Mouse (Mus musculus) gastrocnemius, postnatal 4 days (tissue): Measurements from ENCODE around the gene Med31. TPM values are rescaled to one million over a fixed set of nuclear protein-coding genes. Genes with fewer than 3 reads are reported as not detected.
"Not testable (repeated sequence)": the region's sequence is repeated elsewhere in the genome, so short reads cannot be mapped to it uniquely, and the experiment has no call there.

Experiments
- DNase-seq, 2 experiments: peaks; one replicate each; pipeline ENCODE4 v3.0.0; 2021 to 2022; ENCODE audit warnings: low spot score in 2 of 2, mixed read lengths in 2 of 2
- total RNA-seq, 2 experiments: library from RNA; stranded (reverse); gene quantifications; 2 replicates each; pipeline ENCODE4 v1.2.3; 2021

Med31 gene
- total RNA-seq, 2 experiments from 2014 or later: 10.8 to 12.0 TPM

DNA sequence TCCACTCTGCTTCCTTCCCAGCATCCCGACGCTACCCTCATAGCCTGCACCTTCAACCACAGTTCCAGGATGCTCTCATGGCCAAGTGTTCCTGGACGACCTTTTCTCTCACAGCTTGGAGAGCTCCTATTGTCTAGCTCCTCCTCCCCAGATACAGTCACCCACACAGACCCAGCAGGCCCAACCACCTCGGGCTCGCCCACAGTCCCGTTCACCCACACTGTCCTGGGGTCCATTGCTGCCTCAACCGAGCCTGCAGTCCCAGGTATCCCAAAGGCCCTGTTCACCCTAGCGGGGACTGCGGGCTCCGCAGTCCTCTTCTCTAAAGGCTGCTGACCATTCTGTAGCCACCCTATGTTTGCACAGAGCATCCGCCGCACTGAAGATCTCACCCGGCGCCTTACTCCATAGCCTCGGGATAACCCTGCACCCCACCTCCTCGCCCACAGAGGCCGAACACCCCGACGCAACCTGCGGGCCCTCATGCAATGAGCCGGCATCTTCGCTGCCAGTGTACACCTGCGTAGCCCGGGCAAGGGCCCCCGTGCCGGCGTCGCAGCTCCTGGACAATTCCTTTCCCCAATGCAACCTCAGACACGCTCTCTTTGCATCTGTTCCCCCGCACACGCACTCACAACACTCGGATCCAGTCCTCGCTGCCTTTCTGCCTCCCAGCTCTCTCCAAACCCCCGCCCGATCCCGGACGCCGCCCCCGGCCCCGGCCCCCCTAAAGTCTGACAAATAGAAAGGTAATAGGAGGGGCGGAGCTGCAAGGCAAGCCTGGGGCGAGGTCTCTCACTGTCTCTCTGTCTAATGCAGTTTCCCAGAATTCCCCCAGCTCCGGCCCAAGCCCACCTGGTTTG, 8.8 kb downstream of the Med31 start, which contains the start of gene Gm43951:
Gene Gm43951, minus strand, starts transcription at position 500 of the 863 bp plus-strand sequence.
- no peak for DNase-seq

- DNase-seq: no peak
These were observed 10.1 kb downstream of the Med31 start for GRCm38 (mm10) chr11:72205256-72205655.

DNA sequence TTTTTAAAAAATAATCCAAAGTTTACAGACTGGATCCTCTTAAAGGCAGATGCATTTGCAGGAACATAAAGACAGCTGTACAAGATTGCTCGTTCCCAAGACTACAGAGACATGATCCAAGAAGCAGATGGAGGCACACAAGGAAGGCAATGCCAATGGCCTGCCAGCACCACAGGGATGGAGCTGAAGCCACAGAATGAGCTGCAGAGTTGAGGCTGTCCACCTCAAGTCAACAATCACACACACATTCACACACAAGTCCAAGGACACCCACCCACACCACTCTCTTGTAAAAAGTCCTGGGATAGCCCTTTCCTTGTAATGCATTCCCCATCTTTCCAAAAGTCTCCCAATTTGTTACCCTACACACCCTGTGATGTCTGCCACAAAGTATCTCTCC, 12.0 kb downstream of the Med31 start:
- no peak for DNase-seq

- no peak for DNase-seq
These were observed 18.9 kb downstream of the Med31 start for GRCm38 (mm10) chr11:72196506-72196905.

GRCm38 (mm10) chr11:72194259-72194658, 21.1 kb downstream of the Med31 start:
- DNase-seq: no peak

- no peak for DNase-seq
These were observed 24.5 kb downstream of the Med31 start for GRCm38 (mm10) chr11:72190857-72191256.

DNA sequence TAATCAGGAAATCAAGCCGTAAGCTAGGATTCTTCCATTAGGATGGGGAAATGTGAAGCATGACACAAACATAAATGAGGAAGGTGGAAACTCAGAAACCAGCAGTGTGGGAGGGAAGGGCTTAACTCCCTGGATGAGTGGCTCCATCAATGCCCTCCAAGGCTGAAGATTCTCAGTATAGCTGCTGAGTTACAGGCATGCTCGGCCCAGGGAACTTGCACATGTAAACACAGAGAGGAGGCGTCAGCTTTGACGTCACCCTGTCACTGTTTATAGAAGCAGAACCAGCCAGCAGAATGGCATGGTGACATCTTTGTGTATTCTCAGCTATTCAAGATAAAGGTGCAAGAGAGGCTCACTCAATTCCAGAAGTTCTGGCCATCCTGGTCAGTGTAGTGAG, 31.1 kb downstream of the Med31 start:
- no peak for DNase-seq

- no peak for DNase-seq
These were observed 34.3 kb downstream of the Med31 start for GRCm38 (mm10) chr11:72181136-72181535.

DNA sequence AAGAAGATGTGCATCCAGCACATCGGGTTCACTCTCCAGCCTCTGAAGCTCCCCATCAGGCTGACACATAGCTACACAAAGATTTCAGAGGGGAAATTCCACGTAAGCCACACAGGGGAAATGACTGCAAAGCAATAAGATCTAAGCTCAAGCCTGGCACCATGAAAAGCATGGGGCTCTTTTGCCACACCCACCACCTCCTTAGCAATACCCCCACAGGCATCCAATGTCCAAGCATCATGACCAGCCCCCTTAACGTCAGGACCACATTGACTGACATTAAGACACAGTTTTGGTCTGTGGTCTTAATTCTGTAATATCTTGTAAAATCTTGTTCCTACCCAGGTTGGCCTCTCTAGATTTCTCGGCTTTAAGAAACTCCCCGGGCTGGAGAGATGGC, 34.8 kb downstream of the Med31 start:
- DNase-seq: no peak

DNA sequence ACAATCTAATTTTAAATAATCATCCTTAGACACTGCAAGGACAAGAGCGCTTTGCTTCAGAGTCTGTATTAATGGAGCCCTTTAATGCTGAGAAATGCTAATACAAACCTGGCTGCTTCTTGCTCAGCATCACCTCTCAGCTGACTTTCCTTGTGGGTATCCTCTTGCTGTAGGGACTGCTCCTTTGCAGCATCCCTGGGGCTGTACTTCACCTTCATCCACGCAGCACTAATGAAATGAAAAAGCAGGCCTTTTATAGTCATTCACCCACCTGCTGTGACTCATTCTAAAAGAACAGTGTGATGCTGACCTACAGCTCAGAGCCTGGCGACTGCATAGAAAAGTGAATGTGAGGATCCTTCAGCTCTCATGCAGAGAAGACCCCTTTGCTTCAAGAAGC, 38.8 kb downstream of the Med31 start:
- DNase-seq: no peak

GRCm38 (mm10) chr11:72175966-72176365, 39.4 kb downstream of the Med31 start:
- no peak for DNase-seq

GRCm38 (mm10) chr11:72174721-72175120, 40.7 kb downstream of the Med31 start:
- no peak for DNase-seq

DNA sequence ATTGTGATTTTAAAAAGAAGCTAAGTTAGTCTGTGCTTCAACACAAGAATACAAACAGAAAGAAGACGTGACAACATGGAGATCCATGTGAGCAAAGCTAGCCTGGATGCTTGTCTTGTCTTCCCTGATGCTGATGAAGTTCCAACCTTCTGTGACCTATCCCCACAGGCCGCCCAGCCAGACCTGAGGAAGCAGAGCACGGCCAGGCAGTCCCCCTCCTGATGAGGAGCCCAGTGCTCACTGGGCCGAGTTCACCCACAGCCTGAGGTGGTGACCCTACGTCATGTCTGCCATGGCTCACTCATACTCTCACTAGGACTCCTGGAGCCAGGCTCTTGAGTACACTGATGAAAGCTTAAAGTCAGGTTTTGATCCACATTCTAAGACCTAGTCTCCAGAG, 41.9 kb downstream of the Med31 start:
- DNase-seq: no peak

DNA sequence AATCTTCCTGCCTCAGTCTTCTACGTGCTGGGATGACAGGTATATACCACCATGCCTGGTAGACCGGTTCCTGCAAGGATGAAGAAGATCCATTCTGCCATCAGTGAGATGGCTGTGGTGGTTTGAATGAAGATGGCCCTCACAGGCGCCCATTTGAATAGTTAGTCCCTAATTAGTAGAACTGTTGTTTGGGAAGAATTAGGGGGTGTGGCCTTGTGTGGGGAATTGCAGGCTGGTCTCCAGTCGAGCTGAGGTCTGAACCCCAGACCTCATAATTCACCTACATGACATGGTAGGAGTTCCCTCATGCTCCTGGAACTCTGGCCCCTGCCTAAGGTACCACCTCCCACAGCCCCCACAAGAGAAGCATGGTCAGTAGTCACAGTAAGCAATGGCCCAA, 43.5 kb downstream of the Med31 start:
- not testable (repeated sequence) for DNase-seq

GRCm38 (mm10) chr11:72169871-72170270, 45.5 kb downstream of the Med31 start:
- DNase-seq: no peak

DNA sequence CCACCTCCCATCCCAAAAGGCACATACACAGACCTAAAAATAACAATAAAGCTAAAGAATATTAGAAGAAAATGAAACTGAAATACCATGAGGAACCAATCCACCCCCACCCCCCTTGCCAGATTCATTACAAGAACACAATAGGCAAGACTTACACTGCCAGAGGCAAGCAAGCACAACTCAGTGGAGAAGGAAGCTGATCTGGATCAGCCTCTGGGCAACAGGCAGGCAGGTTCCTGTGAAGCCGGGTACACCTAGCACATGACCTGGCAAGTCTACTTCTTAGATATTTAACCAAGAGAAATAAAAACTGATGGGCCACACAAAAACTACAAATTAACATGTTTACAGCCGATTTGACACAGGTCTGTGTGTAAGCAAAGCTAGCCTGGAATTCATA, 52.2 kb downstream of the Med31 start:
- DNase-seq: no peak

Other genes with a start within 250 kb of the Med31 start
- under 1 TPM; 0.26 to 0.29 TPM for gene Aipl1, start 178.1 kb downstream of the Med31 start, total RNA-seq
- gene Pimreg, start 173.6 kb downstream of the Med31 start, total RNA-seq: 10 to 100 TPM; 21.3 to 30.0 TPM
- 1 to 10 TPM; 1.4 to 1.5 TPM for gene Pitpnm3, start 79.8 kb downstream of the Med31 start, total RNA-seq
- under 1 TPM; 0.61 to 0.65 TPM for gene Gm43951, start 8.8 kb downstream of the Med31 start, total RNA-seq
- 1 to 10 TPM; 4.7 to 5.9 TPM for gene 4933427D14Rik, start 8.1 kb downstream of the Med31 start, total RNA-seq
- gene Txndc17, start 8.0 kb downstream of the Med31 start, total RNA-seq: 10 to 100 TPM; 46.8 to 49.6 TPM
- under 1 TPM; 0.23 to 0.52 TPM for gene Slc13a5, start 51.6 kb upstream of the Med31 start, total RNA-seq
- gene Xaf1, start 86.0 kb upstream of the Med31 start, total RNA-seq: 10 to 100 TPM; 10.0 to 10.8 TPM
- not detected for gene Fbxo39, start 98.9 kb upstream of the Med31 start, total RNA-seq
- 1 to 10 TPM; 1.5 to 2.2 TPM for gene Tekt1, start 146.8 kb upstream of the Med31 start, total RNA-seq
- gene Smtnl2, start 196.1 kb upstream of the Med31 start, total RNA-seq: 100 to 1,000 TPM; 160 to 187 TPM
- under 1 TPM; 0.23 to 0.32 TPM for gene Ggt6, start 219.9 kb upstream of the Med31 start, total RNA-seq
- gene Mybbp1a, start 225.8 kb upstream of the Med31 start, total RNA-seq: 10 to 100 TPM; 71.8 to 90.1 TPM